Mouse (Mus musculus) brain, embryonic 14.5 days (tissue): ENCODE data around the gene Prol1.

ENCODE experiments used
- CTCF ChIP-seq: fragments of 200-500 bp; IDR thresholded peaks from 2 replicates; pipeline ENCODE4 v1.5.1; 2012; ENCODE audit warnings: inconsistent platforms, mild to moderate bottlenecking, moderate library complexity, borderline replicate concordance; ENCODE audit not compliant: insufficient read depth, insufficient read length; ENCODE audit errors: extremely low read depth
- POLR2A ChIP-seq: fragments of 200-500 bp; IDR thresholded peaks from 2 replicates; pipeline ENCODE4 v1.6.1; 2012; ENCODE audit warnings: mild to moderate bottlenecking, inconsistent platforms, borderline replicate concordance; ENCODE audit not compliant: poor library complexity, insufficient read depth, insufficient read length, severe bottlenecking; ENCODE audit errors: extremely low read depth

- TF ChIP-seq CTCF (no peak), POLR2A (no peak)
Measured at GRCm38 (mm10) chr5:88372563-88372962, 55.5 kb downstream of the Prol1 start.
